Mouse (Mus musculus) forelimb bud, embryonic 11.5 days (tissue): Measurements from ENCODE around the gene Brsk2.
"Not testable (repeated sequence)": the region's sequence is repeated elsewhere in the genome, so short reads cannot be mapped to it uniquely, and the experiment has no call there.

Experiments used
- DNase-seq: peaks from one replicate; pipeline ENCODE4 v3.0.0-alpha.2; 2012; ENCODE audit warnings: low read depth, low spot score

Brsk2 gene

GRCm38 (mm10) chr7:141948906-141949798 lies at the start of gene Brsk2:
Gene Brsk2 (plus strand): TSS chr7:141949751.
- peak; percentile 88 for DNase-seq

GRCm38 (mm10) chr7:141901825-141902224 lies 47.7 kb upstream of the Brsk2 start:
- peak; percentile 2 for DNase-seq

- DNase-seq = peak; percentile 99
Measured at GRCm38 (mm10) chr7:141902269-141902729, 47.3 kb upstream of the Brsk2 start.

- no peak for DNase-seq
Measured at GRCm38 (mm10) chr7:141902791-141903190, 46.8 kb upstream of the Brsk2 start.

GRCm38 (mm10) chr7:141908591-141908990 lies 41.0 kb upstream of the Brsk2 start:
- no peak for DNase-seq

DNA sequence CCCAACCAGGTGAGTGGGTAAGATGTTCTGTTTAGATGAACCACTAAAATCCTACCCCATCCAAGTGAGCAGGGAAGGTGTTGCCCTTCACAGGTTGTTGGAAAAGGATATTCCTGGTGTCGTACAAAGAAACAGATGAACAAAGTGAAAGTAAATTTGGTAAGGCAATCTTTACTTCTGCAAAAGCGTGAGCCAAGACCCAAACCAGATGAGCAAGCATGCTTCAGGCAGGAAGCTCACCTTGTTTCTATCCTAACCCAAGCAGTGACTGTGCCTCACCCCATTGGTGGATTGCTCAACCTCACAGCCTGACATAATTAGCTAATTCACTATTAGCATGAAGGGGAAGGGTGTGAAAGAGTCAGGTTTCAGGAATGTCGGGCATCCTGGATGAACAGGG lies 38.2 kb upstream of the Brsk2 start:
- DNase-seq = no peak

- no peak for DNase-seq
Measured at GRCm38 (mm10) chr7:141918407-141918806, 31.1 kb upstream of the Brsk2 start, which contains the start of gene Tollip. Gene Tollip (minus strand): TSS chr7:141918507.

DNA sequence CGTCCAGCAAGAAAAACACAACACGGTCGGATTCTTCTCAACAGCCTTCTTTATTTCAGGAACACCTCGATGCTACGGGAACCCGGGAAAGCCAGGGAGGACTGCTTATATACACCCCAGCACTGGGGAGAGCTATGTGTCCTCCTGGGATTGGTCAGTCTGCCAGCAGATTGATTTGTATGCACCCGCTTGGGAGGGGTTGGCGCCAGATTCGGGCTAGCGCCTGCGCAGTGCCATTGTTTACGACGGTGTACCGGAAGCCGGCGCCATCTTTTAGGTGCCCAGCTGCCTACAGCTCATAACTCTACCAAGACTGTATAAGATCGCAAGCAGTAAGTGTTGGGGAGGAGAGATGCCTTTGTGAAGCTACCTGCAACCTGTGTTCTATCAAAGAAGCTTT lies 25.4 kb upstream of the Brsk2 start:
- not testable (repeated sequence) for DNase-seq

GRCm38 (mm10) chr7:141924917-141925316 lies 24.6 kb upstream of the Brsk2 start:
- peak; percentile 79 for DNase-seq

GRCm38 (mm10) chr7:141928642-141929041 lies 20.9 kb upstream of the Brsk2 start:
- no peak for DNase-seq

- no peak for DNase-seq
Measured at GRCm38 (mm10) chr7:141934128-141934898, 15.2 kb upstream of the Brsk2 start.

GRCm38 (mm10) chr7:141934951-141935350 lies 14.6 kb upstream of the Brsk2 start:
- DNase-seq = no peak

DNA sequence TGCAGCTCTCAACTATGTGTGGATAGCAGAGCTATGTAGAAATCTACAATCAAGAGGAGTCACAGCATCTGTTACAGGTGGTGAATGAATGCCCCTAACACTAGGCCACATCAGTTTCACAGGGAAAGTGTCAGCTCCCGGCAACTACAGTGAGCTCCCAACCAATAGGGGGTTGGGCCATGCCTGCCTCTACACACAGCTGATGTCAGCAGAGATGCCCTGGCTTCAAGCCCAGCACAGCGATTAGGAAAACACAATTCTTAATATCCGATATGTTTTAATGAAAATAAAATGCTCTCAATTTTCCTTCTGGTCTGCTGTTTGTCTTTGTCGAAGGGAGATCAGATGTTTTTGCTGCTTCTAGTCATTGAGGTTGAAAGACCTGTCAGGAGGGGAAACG lies 6.1 kb upstream of the Brsk2 start:
- no peak for DNase-seq

GRCm38 (mm10) chr7:141945927-141946326 lies 3.6 kb upstream of the Brsk2 start:
- no peak for DNase-seq

DNA sequence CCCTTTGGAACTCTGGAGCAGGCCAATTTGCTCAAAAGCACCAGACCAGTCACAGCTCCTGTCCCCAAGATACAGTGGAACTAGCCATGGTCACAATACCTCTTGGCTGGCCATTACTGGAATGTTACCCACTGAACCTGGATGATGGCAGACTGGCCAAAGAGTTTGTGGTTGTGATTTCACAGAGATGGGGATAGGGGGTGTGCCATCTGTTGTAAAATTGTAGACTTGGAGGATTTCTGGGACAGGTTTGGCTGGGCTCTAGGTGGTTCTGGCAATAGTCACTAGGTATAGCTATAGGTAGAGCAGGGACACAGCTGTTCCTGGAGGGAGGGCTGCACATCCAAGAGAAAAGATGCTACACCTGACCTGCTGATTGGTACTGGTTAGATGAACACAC lies 2.0 kb upstream of the Brsk2 start:
- DNase-seq = no peak

DNA sequence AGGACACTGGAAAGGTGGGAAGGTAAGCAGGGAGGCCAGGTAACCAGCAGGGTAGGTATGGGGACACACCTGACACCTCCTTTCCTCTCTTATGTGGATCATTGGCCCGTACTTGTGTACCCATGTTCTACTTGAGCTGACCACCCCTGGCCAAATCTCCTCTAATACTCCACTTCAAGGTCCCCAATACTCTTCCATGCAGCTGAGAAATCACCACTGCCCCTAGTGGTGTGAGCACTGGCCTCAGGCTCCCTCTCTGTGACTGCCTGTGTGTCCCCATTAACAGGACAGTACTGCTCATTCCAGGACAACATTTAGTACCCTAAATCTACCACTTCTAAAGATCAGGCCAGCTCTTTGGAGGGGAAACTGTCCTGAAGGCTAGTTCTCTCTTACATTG lies 1.5 kb upstream of the Brsk2 start:
- DNase-seq = no peak

- DNase-seq = no peak
Measured at GRCm38 (mm10) chr7:141949799-141950103, 200 bp downstream of the Brsk2 start.

DNA sequence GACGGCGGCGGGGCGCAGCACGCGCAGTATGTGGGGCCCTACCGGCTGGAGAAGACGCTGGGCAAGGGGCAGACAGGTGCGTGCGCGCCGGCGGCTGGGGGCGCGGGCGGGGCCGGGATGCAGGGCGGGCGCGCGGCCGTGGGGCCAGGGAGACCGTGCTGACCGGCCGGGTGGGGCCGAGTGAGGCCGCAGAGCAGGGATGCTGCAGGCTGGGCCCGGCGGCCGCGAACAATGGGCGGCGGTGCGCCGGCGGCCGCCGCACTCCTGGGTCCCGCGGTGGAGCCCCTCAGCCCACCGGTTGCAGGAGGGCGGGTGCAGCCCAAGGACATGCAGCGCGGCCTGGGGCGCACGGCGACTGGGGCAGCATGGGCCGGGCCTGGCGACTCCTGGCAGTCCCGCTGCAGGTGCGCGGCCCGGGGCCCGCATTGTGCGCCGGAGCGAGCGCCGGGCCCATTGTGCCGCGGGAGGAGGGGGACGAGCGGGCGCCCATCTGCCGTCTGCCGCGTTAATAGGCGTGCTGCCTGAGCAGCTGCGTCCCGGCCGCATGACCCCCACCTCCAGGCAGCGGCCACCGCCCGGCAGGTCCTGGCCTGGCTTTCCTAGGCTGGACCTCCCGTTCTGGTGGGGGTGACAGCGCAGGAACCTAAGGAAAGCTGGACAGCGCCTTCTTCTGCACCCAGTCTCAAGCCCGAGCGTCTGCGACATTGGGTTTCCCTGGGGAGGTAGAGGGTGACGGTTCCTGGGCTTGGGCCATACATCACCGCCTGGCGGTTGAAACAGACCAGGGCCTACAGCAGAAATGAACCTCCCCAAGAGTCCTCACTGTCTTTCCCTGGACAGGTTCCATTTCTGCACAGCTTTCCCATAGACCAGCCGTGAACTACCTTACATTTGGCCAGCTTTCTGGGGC lies 808 bp downstream of the Brsk2 start:
- no peak for DNase-seq

DNA sequence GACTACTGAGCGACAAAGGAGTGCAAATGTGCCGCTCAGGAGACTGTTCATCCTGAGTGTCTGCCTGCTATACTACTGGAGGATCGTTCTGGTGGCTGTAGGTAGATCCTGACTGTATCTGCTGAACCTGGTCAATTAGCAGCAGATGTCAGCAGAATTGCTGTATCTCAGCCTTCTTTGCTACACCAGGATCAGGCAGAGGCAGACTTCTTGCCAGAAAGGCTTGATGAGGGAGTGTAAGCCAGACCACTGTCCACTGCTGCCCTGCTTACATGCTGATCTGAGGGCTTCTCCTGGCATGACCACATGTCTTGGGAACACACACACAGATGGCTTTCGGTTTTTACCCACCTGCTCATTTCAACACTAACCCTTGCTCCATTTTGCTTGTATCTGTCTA lies 2.3 kb downstream of the Brsk2 start:
- DNase-seq = no peak

DNA sequence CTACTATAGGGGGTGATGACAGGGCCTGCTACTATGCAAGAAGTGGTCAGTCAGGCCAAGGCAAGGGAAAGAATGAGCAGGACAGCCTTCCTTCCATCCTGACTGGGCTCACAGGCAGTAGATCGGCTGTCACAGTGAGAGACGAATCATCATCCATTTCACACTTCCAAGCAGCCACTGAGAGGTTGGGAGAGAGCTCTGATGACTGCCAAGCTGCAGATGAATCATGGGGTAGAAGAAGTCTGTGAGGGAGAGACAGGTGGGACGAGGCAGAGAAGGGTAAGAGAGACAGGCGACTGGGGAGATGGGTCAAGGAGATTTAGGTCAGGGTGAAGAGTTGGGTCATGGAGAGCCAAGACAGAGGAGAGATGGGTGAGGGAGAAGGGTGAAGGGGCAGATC lies 3.4 kb downstream of the Brsk2 start:
- DNase-seq = no peak

- no peak for DNase-seq
Measured at GRCm38 (mm10) chr7:141953616-141954015, 4.1 kb downstream of the Brsk2 start.
